Mouse (Mus musculus) ovary, adult 18-20 months (tissue): ENCODE measurements around the gene Klc4.
A peak's percentile ranks its signal among the peaks of the same experiment; 100 is the strongest.

ENCODE experiments used
- DNase-seq: peaks from one replicate; pipeline ENCODE4 v3.0.0; 2022; ENCODE audit warnings: low spot score, mixed read lengths

Gene Klc4

GRCm38 (mm10) chr17:46651755-46652547, 6.1 kb upstream of the Klc4 start:
- DNase-seq = no peak

DNA sequence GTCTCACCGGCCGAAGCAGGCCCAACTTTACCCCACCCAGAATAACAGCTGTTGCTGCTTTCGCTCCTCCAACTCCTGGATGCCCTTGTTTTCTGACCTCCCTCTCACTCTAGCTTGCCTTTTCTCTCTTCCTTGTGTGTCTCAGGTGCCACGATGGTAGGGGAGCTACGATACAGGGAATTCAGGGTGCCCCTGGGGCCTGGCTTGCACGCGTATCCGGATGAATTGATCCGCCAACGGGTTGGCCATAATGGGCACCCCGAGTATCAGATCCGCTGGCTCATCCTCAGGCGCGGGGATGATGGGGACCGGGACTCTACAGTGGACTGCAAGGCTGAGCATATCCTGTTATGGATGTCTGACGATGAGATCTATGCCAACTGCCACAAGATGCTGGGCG, 5.5 kb upstream of the Klc4 start:
- no peak for DNase-seq

GRCm38 (mm10) chr17:46650232-46651031, 4.6 kb upstream of the Klc4 start, which contains the start of gene Cul7:
TSS of gene Cul7 (plus strand) at chr17:46650337.
- DNase-seq = peak; percentile 92

GRCm38 (mm10) chr17:46649811-46650210, 4.0 kb upstream of the Klc4 start:
- DNase-seq = no peak

GRCm38 (mm10) chr17:46648436-46648835, 2.6 kb upstream of the Klc4 start:
- no peak for DNase-seq

DNA sequence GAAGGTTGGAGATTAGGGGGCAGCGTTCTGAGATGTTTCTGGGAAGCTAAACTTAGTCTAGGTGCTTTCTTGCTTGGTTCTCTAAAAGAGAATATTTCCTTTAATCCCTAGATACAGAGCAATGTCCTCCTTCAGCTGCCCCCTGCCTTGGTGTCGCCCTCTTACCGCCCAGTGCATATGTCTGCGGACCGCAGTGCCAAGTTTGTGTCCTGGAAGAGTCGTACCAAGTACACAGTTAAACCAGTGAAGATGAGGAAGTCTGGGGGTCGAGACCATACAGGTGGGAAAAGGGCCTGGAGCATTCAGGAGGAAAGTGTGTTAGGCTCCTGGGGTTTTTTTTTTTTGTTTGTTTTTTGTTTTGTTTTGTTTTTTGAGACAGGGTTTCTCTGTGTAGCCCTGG, 1.5 kb upstream of the Klc4 start:
- no peak for DNase-seq

GRCm38 (mm10) chr17:46646322-46646662, 470 bp upstream of the Klc4 start:
- no peak for DNase-seq

GRCm38 (mm10) chr17:46644916-46645475, 826 bp downstream of the Klc4 start:
- DNase-seq = no peak

DNA sequence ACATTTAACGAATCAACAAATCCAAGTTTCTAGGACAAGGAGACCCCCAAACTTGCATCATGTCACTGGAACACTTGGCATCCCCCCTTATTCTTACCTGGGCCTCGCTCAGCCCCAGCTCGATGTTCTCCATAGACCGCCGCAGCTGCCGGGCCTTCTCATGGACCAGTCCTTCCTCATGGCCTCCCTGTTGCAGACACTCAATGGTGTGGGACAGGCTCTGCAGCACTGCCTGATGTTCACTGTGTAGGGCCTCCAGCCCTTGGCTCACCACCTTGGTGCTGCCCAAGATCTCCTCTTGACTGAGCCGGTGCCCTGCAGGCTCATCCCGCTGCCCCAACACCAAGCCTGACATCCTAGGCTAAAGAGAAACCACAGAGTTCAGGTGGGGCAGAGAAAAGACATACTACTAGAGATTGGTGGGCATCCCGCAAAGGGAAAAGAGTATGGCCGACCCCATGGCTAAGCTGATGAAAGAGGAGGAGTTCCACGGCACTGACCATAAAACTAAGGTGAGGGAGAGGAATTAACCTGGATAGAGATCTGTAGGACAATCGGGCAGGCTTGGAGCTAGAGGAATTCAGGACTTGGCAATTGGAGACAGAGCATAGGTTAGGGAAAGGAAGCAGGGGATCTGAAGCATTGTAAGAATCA, 1.5 kb downstream of the Klc4 start:
- no peak for DNase-seq

GRCm38 (mm10) chr17:46642060-46642459, 3.8 kb downstream of the Klc4 start:
- no peak for DNase-seq

- DNase-seq = no peak
Observed at GRCm38 (mm10) chr17:46639929-46640328, 5.9 kb downstream of the Klc4 start.

DNA sequence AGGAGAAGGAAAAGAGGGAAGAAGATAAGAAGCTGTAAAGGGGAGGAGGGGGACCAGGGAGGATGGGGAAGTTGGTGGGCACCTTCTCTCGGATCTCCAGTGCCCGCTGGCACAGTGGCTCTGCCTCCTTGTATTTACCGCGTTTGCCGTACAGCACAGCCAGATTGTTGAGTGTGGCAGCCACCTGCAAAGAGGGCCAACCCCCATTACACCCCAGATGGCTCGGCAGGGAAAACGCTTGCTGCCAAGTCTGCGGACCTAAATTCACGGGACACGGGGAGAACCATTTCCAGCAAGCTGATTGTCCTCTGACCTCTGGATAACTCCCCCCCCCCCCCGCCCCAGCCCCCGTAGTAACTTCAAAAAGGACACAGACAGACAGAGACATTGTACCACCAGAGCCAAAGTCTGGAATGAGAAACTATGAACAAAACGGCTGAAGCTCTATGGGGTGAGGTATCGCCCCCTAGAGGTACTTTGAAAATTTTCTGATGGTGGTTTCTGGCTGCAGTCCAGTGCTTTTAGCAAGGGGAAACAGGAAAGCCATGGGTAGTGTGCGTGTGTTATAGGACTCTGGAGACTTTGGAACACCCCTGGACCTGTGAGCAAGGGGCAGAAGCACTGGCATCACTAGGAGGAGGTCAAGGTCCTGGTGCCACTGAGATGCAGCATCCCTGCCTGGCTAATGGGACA, 8.8 kb downstream of the Klc4 start:
- no peak for DNase-seq

DNA sequence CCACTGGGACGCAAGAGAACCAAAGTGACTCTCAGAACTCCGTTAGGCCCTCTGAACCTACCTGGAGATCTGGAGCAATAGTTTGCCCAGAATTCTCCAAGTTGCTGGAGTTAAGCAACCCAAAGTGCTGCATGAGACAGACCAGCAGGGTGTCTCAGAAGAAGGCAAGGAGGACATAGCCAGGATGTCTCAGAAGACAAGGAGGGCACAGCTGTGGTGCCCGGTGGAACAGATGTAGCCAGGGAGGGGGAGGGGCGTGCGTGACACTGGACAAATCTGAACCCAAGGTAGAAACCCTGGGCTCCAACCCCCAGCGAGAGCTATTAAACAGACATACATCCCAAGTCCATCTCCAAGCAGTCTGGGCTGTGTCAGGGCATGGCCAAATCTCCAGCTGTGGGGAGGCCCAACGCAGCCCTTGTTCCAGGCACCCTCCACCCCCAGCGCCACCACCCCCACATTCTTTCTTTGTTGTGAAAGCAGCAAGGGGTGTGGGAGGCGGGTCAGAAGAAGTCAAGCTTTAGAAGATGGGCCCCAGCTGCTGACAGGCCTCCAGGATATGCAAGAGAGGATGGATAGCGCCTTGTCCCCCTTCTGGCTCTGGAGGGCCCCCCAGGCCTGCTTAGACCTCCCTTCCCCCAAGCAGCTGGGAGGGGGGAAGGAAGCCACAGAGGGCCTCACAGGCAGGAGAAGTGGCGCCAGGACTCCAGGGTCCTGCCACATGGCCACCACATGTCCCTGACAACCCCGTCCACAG, 16.0 kb downstream of the Klc4 start:
- peak; percentile 73 for DNase-seq

DNA sequence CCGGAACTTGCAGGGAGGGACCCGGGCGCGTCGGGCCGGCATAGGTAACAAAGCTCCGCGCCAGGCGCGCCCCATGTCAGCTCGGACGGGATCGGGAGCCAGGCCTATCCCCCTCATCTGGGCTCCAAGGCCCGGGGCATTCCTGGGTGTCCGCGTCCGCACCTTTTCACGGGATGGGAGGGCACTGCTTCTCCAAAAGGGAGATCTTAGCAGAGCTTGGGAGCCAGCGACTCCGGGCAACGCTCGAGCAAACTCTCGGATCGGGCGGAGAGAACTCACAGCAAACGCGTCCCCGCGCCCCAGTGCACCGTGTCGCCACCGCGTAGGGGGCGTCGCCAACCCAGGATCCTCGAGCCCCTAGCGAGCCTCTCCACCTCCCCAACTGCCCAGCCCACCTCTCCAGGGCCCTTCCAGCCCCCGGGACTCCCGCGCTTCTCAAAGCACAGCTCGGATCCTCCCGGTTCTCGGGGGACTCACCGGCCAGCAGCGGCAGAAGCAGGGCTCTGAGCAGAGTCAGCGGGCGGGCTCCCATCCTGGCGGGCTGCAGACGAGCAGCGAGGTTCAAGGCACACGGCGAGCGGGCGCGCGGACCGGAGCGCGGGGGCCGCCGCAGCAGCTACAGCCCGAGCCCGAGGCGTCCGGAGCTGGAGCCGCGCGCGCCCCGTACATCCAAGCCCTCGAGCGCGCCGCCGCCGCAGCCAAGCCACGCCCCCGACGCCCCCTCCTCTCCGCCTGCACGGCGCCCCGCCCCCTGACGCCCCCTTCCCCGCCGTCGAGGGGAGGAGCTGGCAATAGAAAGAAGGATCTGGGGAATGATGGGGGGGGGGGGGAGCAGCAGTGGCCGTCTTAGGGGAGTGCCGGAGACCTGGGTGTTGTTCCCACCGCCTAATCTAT, 16.8 kb downstream of the Klc4 start, which contains the start of gene Ptk7:
Gene Ptk7, minus strand, starts transcription at position 714 of the 894 bp plus-strand sequence.
- DNase-seq = peak; percentile 75

DNA sequence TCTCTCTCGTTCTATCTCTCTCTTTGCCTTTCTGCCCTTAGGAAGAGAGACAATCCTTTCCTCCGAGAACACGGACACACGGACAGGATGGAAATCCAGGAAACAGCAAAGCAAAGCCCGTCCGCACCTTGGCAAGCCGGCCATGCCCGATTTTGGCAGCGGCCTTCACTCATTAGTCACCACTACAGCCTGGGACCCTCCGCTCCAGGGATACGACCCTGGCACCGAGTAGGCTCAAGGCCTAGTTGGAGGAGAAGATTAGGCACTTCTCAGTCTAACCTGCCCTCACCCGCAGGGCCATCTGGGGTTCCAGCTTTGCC, 17.4 kb downstream of the Klc4 start:
- DNase-seq = no peak

GRCm38 (mm10) chr17:46627409-46627808, 18.4 kb downstream of the Klc4 start:
- DNase-seq = no peak

DNA sequence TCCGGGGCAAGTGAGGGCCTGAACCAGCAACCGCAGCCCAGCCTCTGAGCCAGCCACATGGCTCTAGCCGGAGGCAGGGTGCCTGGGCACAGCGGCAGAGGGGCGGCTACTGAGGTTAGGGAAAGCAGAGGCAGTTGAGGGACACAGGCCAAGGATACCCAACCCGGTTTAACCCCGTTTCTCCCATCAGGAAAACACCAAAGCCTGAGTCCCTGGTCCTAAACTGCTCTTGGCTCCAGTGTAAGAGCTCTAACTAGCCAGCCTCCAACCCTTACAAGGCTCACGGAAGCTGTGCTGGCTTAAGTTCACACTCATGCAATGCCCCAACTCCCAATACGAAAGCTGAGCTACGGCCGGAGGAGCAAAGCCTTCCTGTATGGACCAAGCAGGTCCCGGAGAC, 21.2 kb downstream of the Klc4 start:
- no peak for DNase-seq

DNA sequence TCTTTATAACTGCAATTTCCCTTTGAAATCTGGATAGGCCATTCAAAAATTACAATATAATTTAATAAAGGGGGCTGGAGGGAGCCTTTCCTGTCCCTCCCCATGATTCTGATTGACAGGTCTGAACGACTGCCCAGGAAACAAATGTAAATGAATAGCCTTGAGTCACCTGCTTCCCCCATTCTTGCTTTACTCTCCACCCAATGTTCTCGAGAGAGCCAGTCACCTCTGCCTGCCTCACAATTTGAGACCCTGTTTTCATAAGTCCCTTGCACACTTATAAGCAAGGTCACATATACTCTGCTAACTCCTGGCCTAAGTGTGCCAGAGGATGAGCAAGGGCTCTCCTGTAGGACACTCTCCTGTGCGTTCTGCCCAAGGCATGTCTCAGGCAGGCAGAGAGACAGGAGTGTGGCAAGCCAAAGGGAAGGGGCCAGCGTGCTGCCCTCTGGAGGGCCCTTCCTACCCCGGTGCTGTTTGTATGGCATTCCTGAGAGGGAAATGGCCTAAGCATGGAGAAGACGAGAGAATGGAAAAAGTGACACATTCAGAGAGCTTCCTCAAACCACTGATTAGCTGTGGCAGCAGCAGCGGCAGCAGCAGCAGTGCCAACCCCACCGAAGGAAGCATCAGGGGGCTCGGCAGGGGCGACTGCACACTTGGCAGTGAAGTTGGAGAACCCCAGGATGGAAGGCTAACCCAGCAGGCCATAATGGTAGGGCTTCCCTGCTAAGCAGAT, 21.8 kb downstream of the Klc4 start:
- no peak for DNase-seq

GRCm38 (mm10) chr17:46622269-46622668, 23.6 kb downstream of the Klc4 start:
- DNase-seq = no peak

DNA sequence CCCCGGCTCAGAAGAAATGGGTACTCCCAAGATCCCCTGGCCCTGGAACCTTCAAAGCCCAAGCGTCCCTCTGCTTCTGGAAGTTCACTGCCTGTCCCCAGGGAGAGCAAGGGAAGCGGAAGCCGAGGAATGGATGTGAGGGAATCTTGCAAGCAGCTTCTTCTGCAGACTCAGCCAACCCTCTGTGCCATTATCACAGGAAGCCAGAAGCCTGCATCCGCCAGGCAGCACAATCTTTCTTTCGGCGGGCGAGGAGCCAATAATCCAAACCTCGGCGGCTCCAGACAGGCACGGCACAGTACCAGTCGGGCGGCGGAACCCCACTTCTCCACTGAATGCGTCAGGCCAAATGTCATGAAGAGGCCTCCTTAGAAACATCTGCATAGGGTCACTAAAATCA, 24.5 kb downstream of the Klc4 start:
- no peak for DNase-seq
